Mouse (Mus musculus) hindbrain, embryonic 10.5 days (tissue): ENCODE data around the gene Pou6f1. TPM values are rescaled to one million over a fixed set of nuclear protein-coding genes. Genes with fewer than 3 reads are reported as not detected.
"Not testable (repeated sequence)": the region's sequence is repeated elsewhere in the genome, so short reads cannot be mapped to it uniquely, and the experiment has no call there.

ENCODE experiments used
- DNase-seq: peaks from one replicate; pipeline ENCODE4 v3.0.0-alpha.2; 2017; ENCODE audit warnings: low spot score
- H3K27ac ChIP-seq: fragments of 300-500 bp; sonication (generic); 2 replicates; pipeline ENCODE4 v1.5.1; 2016; ENCODE audit warnings: mild to moderate bottlenecking, moderate library complexity
- H3K27me3 ChIP-seq: fragments of 300-500 bp; sonication (generic); 2 replicates; pipeline ENCODE4 v1.6.1; 2016; ENCODE audit warnings: mild to moderate bottlenecking; ENCODE audit not compliant: poor library complexity, insufficient read depth, severe bottlenecking
- H3K36me3 ChIP-seq: fragments of 300-500 bp; sonication (generic); 2 replicates; pipeline ENCODE4 v1.6.1; 2016; ENCODE audit warnings: mild to moderate bottlenecking, moderate library complexity
- H3K4me1 ChIP-seq: fragments of 300-500 bp; sonication (generic); replicated peaks from 2 replicates; pipeline ENCODE4 v1.6.1; 2016; ENCODE audit warnings: mild to moderate bottlenecking
- H3K4me3 ChIP-seq: fragments of 300-500 bp; sonication (generic); 2 replicates; pipeline ENCODE4 v1.5.1; 2016; ENCODE audit warnings: mild to moderate bottlenecking, moderate library complexity
- H3K9me3 ChIP-seq: fragments of 300-500 bp; sonication (generic); 2 replicates; pipeline ENCODE4 v1.6.1; 2016; ENCODE audit warnings: mild to moderate bottlenecking, moderate library complexity
- WGBS: fragments of 180-500 bp; shearing (Covaris S2); methylation state at CpG from one replicate; pipeline ENCODE4 v1.1.7; 2016; 5-methylcytosine and 5-hydroxymethylcytosine counted together
- polyA plus RNA-seq: library from polyadenylated mRNA; unstranded; fragments of >200 nt; fragmentation: Nextera tagmentation; extraction: Ambion mirVana; gene quantifications from 2 replicates; pipeline ENCODE4 v1.2.1, GENCODE M21; 2016

Pou6f1 gene
- polyA plus RNA-seq, 1 experiment from 2014 or later, result 9.8 TPM

GRCm38 (mm10) chr15:100614218-100614995 is 14.6 kb upstream of the Pou6f1 start:
- no peaks in the 10 kb centered on the region for H3K9me3 ChIP-seq
- peaks cover 40% of the 10 kb centered on the region for H3K4me1 ChIP-seq
- WGBS, result 10% methylated on average over 43 of the region's 43 CpGs
- peak overlapping the region; percentile 97 for H3K27ac ChIP-seq
- DNase-seq, result no peak
- peaks cover 25% of the 10 kb centered on the region for H3K36me3 ChIP-seq
- peaks cover 25% of the 10 kb centered on the region for H3K27me3 ChIP-seq
- peak overlapping the region; percentile 93 for H3K4me3 ChIP-seq

- WGBS, result 9% methylated on average over 16 of the region's 16 CpGs
These were observed 13.8 kb upstream of the Pou6f1 start for GRCm38 (mm10) chr15:100613584-100613983.

GRCm38 (mm10) chr15:100612432-100612831 is 12.6 kb upstream of the Pou6f1 start:
- Histone ChIP-seq H3K36me3 (peaks cover 5% of the 10 kb centered on the region), H3K27ac (no peak overlapping the region), H3K4me1 (peaks cover 43% of the 10 kb centered on the region), H3K9me3 (no peaks in the 10 kb centered on the region), H3K4me3 (no peak overlapping the region), H3K27me3 (peaks cover 25% of the 10 kb centered on the region)
- DNase-seq, result no peak
- WGBS, result 75% methylated on average over 2 of the region's 2 CpGs

More at GRCm38 (mm10) chr15:100613584-100613983, 13.8 kb upstream of the Pou6f1 start:
- Histone ChIP-seq H3K36me3 (peaks cover 16% of the 10 kb centered on the region), H3K4me3 (peak overlapping the region; percentile 35), H3K4me1 (peaks cover 43% of the 10 kb centered on the region), H3K27ac (no peak overlapping the region), H3K9me3 (no peaks in the 10 kb centered on the region), H3K27me3 (peaks cover 25% of the 10 kb centered on the region)
- peak; percentile 84 for DNase-seq

- Histone ChIP-seq H3K4me1 (peaks cover 41% of the 10 kb centered on the region), H3K27me3 (peaks cover 25% of the 10 kb centered on the region), H3K9me3 (no peaks in the 10 kb centered on the region), H3K4me3 (no peak overlapping the region), H3K27ac (no peak overlapping the region), H3K36me3 (peaks cover 1% of the 10 kb centered on the region; the same call in 1 of the 2 replicates)
- 84% methylated on average over 7 of the region's 7 CpGs for WGBS
- DNase-seq, result no peak
These were observed 12.2 kb upstream of the Pou6f1 start for GRCm38 (mm10) chr15:100611951-100612350.

- not testable (repeated sequence) for H3K36me3 ChIP-seq, H3K4me3 ChIP-seq, DNase-seq, H3K27ac ChIP-seq, H3K9me3 ChIP-seq
- WGBS, result 92% methylated on average over 8 of the region's 8 CpGs
- Histone ChIP-seq H3K27me3 (peaks cover 44% of the 10 kb centered on the region), H3K4me1 (peaks cover 31% of the 10 kb centered on the region)
These were observed 6.9 kb upstream of the Pou6f1 start for GRCm38 (mm10) chr15:100606677-100607076.

GRCm38 (mm10) chr15:100601669-100602068 is 1.9 kb upstream of the Pou6f1 start:
- Histone ChIP-seq H3K36me3 (no peaks in the 10 kb centered on the region), H3K27me3 (peaks cover 84% of the 10 kb centered on the region), H3K9me3 (no peaks in the 10 kb centered on the region), H3K4me1 (peaks cover 51% of the 10 kb centered on the region), H3K4me3 (no peak overlapping the region), H3K27ac (no peak overlapping the region)
- DNase-seq, result no peak
- 51% methylated on average over 3 of the region's 3 CpGs for WGBS

GRCm38 (mm10) chr15:100600696-100601272 is 1.0 kb upstream of the Pou6f1 start:
- Histone ChIP-seq H3K36me3 (no peaks in the 10 kb centered on the region), H3K27ac (no peak overlapping the region), H3K4me1 (peaks cover 51% of the 10 kb centered on the region), H3K27me3 (peaks cover 84% of the 10 kb centered on the region), H3K9me3 (no peaks in the 10 kb centered on the region), H3K4me3 (peak overlapping the region; percentile 82)
- WGBS, result 8% methylated on average over 21 of the region's 21 CpGs
- DNase-seq, result peak; percentile 21

GRCm38 (mm10) chr15:100600047-100600695 is 387 bp upstream of the Pou6f1 start:
- Histone ChIP-seq H3K4me3 (peak overlapping the region; percentile 82), H3K36me3 (no peaks in the 10 kb centered on the region), H3K27ac (peak overlapping the region; percentile 96), H3K9me3 (no peaks in the 10 kb centered on the region), H3K4me1 (peaks cover 46% of the 10 kb centered on the region), H3K27me3 (peaks cover 78% of the 10 kb centered on the region)
- under 1% methylated on average over 35 of the region's 35 CpGs for WGBS
- peak; percentile 83 for DNase-seq

GRCm38 (mm10) chr15:100598883-100599275 is 905 bp downstream of the Pou6f1 start:
- peak; percentile 55 for DNase-seq
- Histone ChIP-seq H3K27me3 (peaks cover 68% of the 10 kb centered on the region), H3K9me3 (no peaks in the 10 kb centered on the region), H3K36me3 (no peaks in the 10 kb centered on the region), H3K27ac (peak overlapping the region; percentile 96), H3K4me3 (peak overlapping the region; percentile 82), H3K4me1 (peaks cover 36% of the 10 kb centered on the region)
- 2% methylated on average over 12 of the region's 12 CpGs for WGBS

GRCm38 (mm10) chr15:100598287-100598882 is 1.4 kb downstream of the Pou6f1 start:
- peaks cover 36% of the 10 kb centered on the region for H3K4me1 ChIP-seq
- no peak for DNase-seq
- H3K27me3 ChIP-seq, result peaks cover 63% of the 10 kb centered on the region
- H3K36me3 ChIP-seq, result no peaks in the 10 kb centered on the region
- peak overlapping the region; percentile 82 for H3K4me3 ChIP-seq
- 28% methylated on average over 9 of the region's 9 CpGs for WGBS
- no peak overlapping the region for H3K27ac ChIP-seq
- H3K9me3 ChIP-seq, result no peaks in the 10 kb centered on the region

GRCm38 (mm10) chr15:100592817-100593216 is 7.0 kb downstream of the Pou6f1 start:
- Histone ChIP-seq H3K4me3 (no peak overlapping the region), H3K27me3 (peaks cover 9% of the 10 kb centered on the region; the same call in 1 of the 2 replicates), H3K27ac (no peak overlapping the region), H3K9me3 (no peaks in the 10 kb centered on the region), H3K4me1 (peaks cover 9% of the 10 kb centered on the region; the same call in 1 of the 2 replicates), H3K36me3 (no peaks in the 10 kb centered on the region; the same call in 1 of the 2 replicates)
- 83% methylated on average over 6 of the region's 6 CpGs for WGBS
- DNase-seq, result no peak

- no peak for DNase-seq
- H3K27ac ChIP-seq, result no peak overlapping the region
- no peak overlapping the region for H3K4me3 ChIP-seq
- H3K9me3 ChIP-seq, result no peaks in the 10 kb centered on the region
- 75% methylated on average over 8 of the region's 8 CpGs for WGBS
- H3K36me3 ChIP-seq, result peaks cover 18% of the 10 kb centered on the region
- peaks cover 20% of the 10 kb centered on the region; the same call in 1 of the 2 replicates for H3K4me1 ChIP-seq
- no peaks in the 10 kb centered on the region; the same call in 1 of the 2 replicates for H3K27me3 ChIP-seq
These were observed 9.3 kb downstream of the Pou6f1 start for GRCm38 (mm10) chr15:100590436-100590835.
